Mouse (Mus musculus) heart, postnatal 0 days (tissue): ENCODE results near the gene Slain1.

Experiments used
- CTCF ChIP-seq: IDR thresholded peaks from 2 replicates; pipeline ENCODE4 v1.5.1; 2016; ENCODE audit warnings: antibody characterized with exemption, control low read depth, low read depth
- EP300 ChIP-seq: IDR thresholded peaks from 2 replicates; pipeline ENCODE4 v1.6.1; 2016; ENCODE audit warnings: antibody characterized with exemption, low read depth

DNA sequence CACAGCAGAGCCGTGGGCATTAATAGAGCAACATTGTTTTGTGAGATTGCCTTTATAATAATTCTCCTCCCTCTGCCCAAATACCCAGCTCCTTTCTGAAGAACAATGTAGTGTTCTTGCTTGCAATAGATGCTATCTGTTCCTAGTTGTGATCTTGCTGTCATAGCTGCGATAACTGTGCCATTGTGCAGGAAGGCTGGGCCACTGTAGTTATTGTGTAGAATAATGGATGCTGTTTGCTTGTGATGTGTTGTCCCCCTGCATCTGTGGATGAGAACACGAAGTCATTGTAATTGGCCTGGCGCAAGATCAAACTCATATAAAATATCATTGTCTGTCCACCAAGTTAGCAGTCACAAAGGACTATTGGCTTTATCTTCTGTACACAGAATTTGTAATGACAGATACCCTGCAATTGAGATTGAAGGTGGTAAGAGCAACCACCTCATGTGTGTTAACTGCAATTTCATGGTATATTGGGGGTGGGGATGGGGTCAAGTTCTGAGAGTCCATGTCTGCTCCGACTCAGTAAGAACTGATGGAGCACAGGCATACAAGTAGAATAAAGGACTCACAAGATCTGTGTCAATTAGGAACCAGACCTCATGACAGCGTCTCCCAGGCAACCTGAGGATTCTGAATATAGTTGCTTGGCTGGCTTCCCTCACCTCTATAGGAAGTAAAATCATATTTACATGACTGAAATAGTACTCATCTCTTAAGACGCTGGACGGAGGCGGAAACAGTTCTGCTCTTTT lies 32.8 kb downstream of the Slain1 start:
- no peak for TF ChIP-seq CTCF
- TF ChIP-seq EP300, result no peak
